In the genomic region with DNA sequence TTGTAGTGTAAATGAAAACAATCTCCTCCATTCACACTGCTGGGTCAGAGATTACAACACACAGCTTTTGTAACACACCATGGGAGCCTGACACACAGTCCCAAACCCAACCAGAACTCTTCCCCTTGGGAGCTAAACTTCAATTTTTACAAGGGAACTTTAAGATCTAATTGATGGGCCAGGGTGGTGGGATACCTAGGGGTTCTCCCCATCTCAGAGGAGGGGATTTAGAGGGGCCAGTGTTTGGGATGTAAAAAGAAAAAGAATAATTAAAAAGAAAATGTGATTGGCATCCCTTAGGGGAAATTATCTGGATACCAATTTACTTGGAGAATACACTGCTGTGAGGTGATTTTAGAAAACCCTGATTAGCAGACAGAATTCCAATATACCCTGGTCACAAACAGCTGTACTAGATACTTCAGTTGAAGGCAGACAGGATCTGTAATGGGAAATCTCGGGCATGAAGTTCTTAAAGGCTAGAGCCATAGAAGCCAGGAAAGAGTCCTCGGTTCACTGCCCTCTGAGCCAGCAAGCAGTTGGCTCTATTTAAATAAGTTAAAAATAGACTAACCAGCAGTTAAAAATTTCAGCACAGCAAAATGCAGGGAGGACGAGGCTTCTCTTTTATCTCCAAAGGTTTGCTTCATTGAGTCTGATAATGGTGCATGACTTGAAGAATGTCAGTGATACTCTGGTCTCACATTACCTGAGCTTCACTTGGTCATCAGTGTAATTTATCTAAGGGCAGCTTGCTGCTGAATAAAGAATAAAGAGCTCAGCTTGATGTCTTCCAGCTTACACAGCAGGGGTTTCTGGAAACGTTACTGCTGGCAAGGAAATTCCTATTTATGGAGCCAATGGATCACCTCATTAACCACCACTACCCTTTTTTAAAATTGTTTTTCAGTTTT, we compare ENCODE assay signal across 11 mouse cellular contexts.
DNase-seq lines count a peak whose midpoint lies in the region; ATAC-seq lines count a peak whose summit lies in the region.
"Had no signal": no experiment of that assay in that cellular context is flagged by ENCODE, and none has a peak within 500 bp of the region (broad histone marks: within the 10 kb centered on the region; RNA-seq: fewer than 3 reads in every experiment).

No protein-coding gene starts in this region.

- H3K4me1 ChIP-seq in heart, embryonic 16.5 days (ENCODE audit: control insufficient read depth, insufficient read depth, low read length), result peaks cover 2% of the 10 kb centered on the region; the same call in 1 of the 2 replicates
- H3K4me1 ChIP-seq in brown adipose tissue, adult 24 weeks (ENCODE audit: control insufficient read depth, insufficient read depth, insufficient read length, low read length), result no peaks in the 10 kb centered on the region
- H3K4me1 ChIP-seq: embryonic facial prominence, embryonic 13.5 days; midbrain, embryonic 12.5 days had no signal

- no peaks in the 10 kb centered on the region for H3K36me3 ChIP-seq in heart, embryonic 16.5 days (ENCODE audit: control insufficient read depth, insufficient read depth)
- H3K36me3 ChIP-seq: embryonic facial prominence, embryonic 13.5 days; midbrain, embryonic 12.5 days had no signal

- DNase-seq in heart, adult 11 months, result no peak
- DNase-seq in forelimb bud, embryonic 11.5 days (ENCODE audit: low read depth, low spot score), result peak; percentile 21
- peak; percentile 6 to 19 for DNase-seq in kidney, postnatal 4 days
- DNase-seq in right cerebral cortex, postnatal 4 days, result no peak
- no peak for DNase-seq in gastrocnemius, adult 18-20 months (ENCODE audit: low spot score)
- DNase-seq: adrenal gland, postnatal 10 days had no signal

- peak overlapping the region; percentile 62 for H3K27ac ChIP-seq in heart, embryonic 16.5 days (ENCODE audit: low read length)
- peak overlapping the region; percentile 51 for H3K27ac ChIP-seq in brown adipose tissue, adult 24 weeks (replicated peaks; ENCODE audit: low read depth, low read length)
- H3K27ac ChIP-seq: embryonic facial prominence, embryonic 13.5 days; midbrain, embryonic 12.5 days had no signal

- peak; percentile 32; the same call in 1 of the 2 replicates for ATAC-seq in heart, embryonic 16.5 days (replicated peaks; ENCODE audit: extremely low read depth, insufficient read depth, low FRiP score)
- no peak for ATAC-seq in inflammation-experienced regulatory T-cells, adult 6 months

- 7% methylated on average over 4 of the region's 4 CpGs for WGBS in heart, embryonic 16.5 days

- no peaks in the 10 kb centered on the region for H3K9me3 ChIP-seq in heart, embryonic 16.5 days (replicated peaks; ENCODE audit: control insufficient read depth, low read length)
- H3K9me3 ChIP-seq: embryonic facial prominence, embryonic 13.5 days; midbrain, embryonic 12.5 days had no signal

- H3K27me3 ChIP-seq in heart, embryonic 16.5 days (ENCODE audit: control insufficient read depth, insufficient read depth, low read length), result no peaks in the 10 kb centered on the region
- H3K27me3 ChIP-seq: embryonic facial prominence, embryonic 13.5 days; midbrain, embryonic 12.5 days had no signal

- H3K4me2 ChIP-seq in heart, embryonic 16.5 days (ENCODE audit: low read depth, low read length), result peak overlapping the region; percentile 26; the same call in 1 of the 2 replicates
- H3K4me2 ChIP-seq: embryonic facial prominence, embryonic 13.5 days; midbrain, embryonic 12.5 days had no signal

- no peak overlapping the region for H3K9ac ChIP-seq in heart, embryonic 16.5 days (ENCODE audit: low read length)
- H3K9ac ChIP-seq: embryonic facial prominence, embryonic 13.5 days; midbrain, embryonic 12.5 days had no signal

- no peak overlapping the region for H3K4me3 ChIP-seq in heart, embryonic 16.5 days (ENCODE audit: low read length)
- H3K4me3 ChIP-seq in brown adipose tissue, adult 24 weeks (ENCODE audit: insufficient read depth, low read depth, low read length), result no peak overlapping the region
- H3K4me3 ChIP-seq: embryonic facial prominence, embryonic 13.5 days; midbrain, embryonic 12.5 days had no signal

Comparison
In these comparisons a context has a peak if more than half of its experiments do, and no peak if none do; other contexts are left out.
1. DNase-seq: peak in forelimb bud, embryonic 11.5 days (single experiment) and kidney, postnatal 4 days (2 of 2); none in heart, adult 11 months (single experiment), right cerebral cortex, postnatal 4 days (single experiment) and gastrocnemius, adult 18-20 months (single experiment).